Mouse (Mus musculus): ENCODE results near the gene Rrp1. TPM values are rescaled to one million over a fixed set of nuclear protein-coding genes. Genes with fewer than 3 reads are reported as not detected.
"Not testable (repeated sequence)": the region's sequence is repeated elsewhere in the genome, so short reads cannot be mapped to it uniquely, and the experiment has no call there.

Gene Rrp1
- polyA plus RNA-seq, 1 experiment from 2014 or later = 259 TPM

DNA sequence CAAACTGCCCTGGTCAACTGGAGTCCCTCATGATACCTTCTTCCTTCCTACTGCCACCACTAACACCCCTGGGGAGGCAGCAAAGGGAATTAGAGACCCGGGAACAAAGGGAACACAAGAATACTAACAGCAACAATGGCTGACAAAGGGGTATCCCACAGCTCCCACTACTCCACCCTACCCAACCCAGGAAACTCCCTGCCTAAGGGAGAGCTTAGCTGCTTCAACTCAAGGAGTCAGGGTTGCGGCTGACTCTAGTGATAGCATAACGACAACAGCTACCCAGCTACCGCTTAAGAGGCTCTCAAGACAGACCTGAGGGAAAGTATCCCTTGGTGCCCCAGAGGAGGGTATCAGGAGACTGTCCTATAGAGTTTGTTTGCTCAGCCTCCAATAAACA lies 45.3 kb downstream of the Rrp1 start:
- Histone ChIP-seq H3K36me3 (no peaks in the 10 kb centered on the region), H3K4me3 (no peak overlapping the region), H3K4me2 (no peak overlapping the region), H3K4me1 (0 out of 2 replicates have a peak, but pooled peaks cover 5% of the 10 kb centered on the region), H3K9me3 (no peaks in the 10 kb centered on the region), H3K27me3 (no peaks in the 10 kb centered on the region), H3K9ac (no peak overlapping the region), H3K27ac (no peak overlapping the region)
- 74% methylated on average over 4 of the region's 4 CpGs for WGBS
- ATAC-seq (ENCODE audit: insufficient number of reproducible peaks, low FRiP score, low TSS enrichment, low read depth) = no peak

DNA sequence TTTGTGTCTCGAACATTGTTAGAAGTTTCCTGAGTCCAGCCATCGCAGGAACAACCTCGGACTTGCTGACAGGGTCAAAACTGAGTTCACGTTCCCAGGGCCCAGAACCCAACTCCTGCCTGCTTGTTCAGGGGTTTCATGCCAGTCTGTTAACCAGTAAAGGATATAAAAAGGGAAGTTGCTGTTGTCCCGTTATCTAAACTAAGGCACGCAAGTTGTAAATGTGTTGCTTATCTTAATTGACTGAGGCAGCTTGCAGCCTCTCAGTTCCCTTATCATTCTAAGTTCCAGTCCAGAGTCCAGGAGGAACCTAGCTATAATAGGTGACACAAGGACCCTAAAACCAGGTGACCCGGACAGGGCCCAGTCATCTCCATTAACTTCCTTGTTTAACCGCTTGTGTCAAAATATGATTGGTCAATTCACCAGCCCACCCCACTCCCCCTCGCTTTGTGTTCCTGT lies 46.0 kb downstream of the Rrp1 start:
- Histone ChIP-seq H3K27ac (no peak overlapping the region), H3K36me3 (no peaks in the 10 kb centered on the region), H3K9me3 (no peaks in the 10 kb centered on the region), H3K4me3 (no peak overlapping the region), H3K27me3 (no peaks in the 10 kb centered on the region), H3K9ac (no peak overlapping the region), H3K4me1 (0 out of 2 replicates have a peak, but pooled peaks cover 5% of the 10 kb centered on the region), H3K4me2 (no peak overlapping the region)
- no peak for ATAC-seq (ENCODE audit: insufficient number of reproducible peaks, low FRiP score, low TSS enrichment, low read depth)
- 50% methylated on average over 9 of the region's 9 CpGs for WGBS

DNA sequence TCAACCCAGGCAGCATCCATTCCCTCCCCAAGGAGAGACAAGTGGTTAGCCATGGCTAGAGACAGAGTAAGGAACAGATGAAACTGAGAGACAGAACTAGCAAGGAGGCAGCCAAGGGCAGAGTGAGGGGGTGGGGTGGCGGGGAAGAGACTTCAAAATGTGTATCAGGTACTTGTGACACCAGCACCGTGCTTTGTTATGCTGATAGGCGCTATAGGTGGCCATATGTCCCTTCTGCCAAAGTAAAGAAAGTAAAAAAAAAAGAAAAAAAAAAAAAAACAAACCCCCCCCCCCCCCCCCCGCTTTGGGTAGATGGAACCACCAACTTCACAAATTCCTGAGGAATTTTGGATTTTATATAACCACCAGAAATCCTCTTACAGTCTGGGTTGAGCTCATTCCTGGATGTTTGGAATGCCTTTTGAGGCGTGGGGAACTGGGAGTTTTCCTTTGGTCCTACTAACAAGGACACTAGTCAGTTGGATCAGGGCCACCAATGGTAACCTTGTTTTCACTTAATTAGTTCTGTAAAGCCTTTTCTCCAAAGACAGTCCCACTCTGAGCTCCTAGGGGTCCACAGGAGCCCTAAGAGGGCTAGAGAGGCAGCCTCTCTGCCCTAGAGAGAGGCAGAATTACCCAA lies 46.5 kb downstream of the Rrp1 start:
- Histone ChIP-seq H3K36me3 (no peaks in the 10 kb centered on the region), H3K27ac (no peak overlapping the region), H3K4me3 (no peak overlapping the region), H3K4me2 (no peak overlapping the region), H3K4me1 (0 out of 2 replicates have a peak, but pooled peaks cover 5% of the 10 kb centered on the region), H3K27me3 (no peaks in the 10 kb centered on the region), H3K9me3 (no peaks in the 10 kb centered on the region), H3K9ac (no peak overlapping the region)
- 38% methylated on average over 5 of the region's 5 CpGs for WGBS
- no peak for ATAC-seq (ENCODE audit: insufficient number of reproducible peaks, low FRiP score, low TSS enrichment, low read depth)

DNA sequence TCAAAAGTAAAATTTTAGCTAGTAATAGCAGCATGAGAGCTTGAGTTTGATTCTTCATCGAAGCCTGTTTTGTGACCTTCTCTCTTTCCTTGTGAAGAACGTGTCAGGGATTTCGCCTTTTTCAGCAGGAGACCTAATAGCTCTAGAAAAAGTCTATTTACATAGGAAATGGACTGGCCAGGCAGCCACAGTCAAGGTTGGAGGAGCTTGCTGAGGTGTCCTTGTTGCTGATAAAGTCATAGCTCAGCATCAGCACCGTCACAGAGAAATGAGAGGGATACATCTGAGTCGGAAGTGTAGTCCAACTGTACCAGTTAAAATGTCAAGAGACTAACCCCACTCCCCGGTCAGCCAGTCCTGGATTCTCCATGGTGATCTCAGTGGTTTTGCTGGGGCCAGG lies 47.3 kb downstream of the Rrp1 start:
- no peak for ATAC-seq (ENCODE audit: insufficient number of reproducible peaks, low FRiP score, low TSS enrichment, low read depth)
- Histone ChIP-seq H3K9ac (no peak overlapping the region), H3K4me1 (peaks cover 5% of the 10 kb centered on the region; the same call in 1 of the 2 replicates), H3K27me3 (no peaks in the 10 kb centered on the region), H3K36me3 (no peaks in the 10 kb centered on the region), H3K4me3 (no peak overlapping the region), H3K27ac (no peak overlapping the region), H3K4me2 (no peak overlapping the region), H3K9me3 (no peaks in the 10 kb centered on the region)
- WGBS = 81% methylated on average over 6 of the region's 6 CpGs

DNA sequence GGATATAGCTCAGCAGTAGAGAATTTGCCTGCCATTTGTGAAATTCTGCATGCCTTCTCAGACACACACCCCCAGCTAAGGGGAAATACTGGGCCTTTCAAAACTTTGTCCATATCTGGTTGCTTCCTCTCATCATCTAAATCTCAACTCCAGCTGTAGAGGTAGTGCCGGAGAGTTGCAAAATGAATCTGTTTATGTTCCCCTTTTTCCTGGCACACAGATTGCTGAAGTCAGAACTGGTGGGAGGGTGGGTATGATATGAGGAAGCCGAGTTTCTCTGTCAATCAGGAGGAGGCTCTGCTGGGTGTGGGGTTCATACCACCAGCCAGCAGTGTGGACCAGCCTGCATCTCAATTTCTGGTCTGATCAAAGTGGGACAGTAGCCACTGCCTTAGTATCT lies 48.7 kb downstream of the Rrp1 start:
- Histone ChIP-seq H3K36me3 (no peaks in the 10 kb centered on the region), H3K4me3 (no peak overlapping the region), H3K9me3 (no peaks in the 10 kb centered on the region), H3K4me2 (no peak overlapping the region), H3K4me1 (peaks cover 13% of the 10 kb centered on the region; the same call in 1 of the 2 replicates), H3K27me3 (no peaks in the 10 kb centered on the region), H3K27ac (no peak overlapping the region), H3K9ac (no peak overlapping the region)
- 75% methylated on average over 2 of the region's 2 CpGs for WGBS
- no peak for ATAC-seq (ENCODE audit: insufficient number of reproducible peaks, low FRiP score, low TSS enrichment, low read depth)

DNA sequence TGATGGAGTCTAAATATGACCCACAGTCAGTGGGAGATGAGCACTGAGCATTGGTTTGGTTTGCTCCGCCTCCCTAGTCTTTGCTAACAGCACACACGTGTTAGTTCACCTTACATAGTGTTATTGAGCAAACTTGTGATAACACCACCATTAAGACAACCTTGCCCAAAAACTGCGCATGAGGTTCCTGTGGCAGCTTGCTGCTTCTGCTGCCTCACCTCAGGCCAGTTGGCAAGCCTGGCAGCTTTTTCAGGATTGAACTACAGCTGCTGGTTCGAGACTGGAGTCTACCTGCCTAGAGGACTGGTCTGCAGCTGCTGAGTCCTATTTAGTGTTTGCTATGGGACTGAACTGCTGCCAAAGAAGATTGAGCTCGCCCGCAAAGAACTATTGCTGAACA lies 49.5 kb downstream of the Rrp1 start:
- H3K4me1 ChIP-seq = peaks cover 15% of the 10 kb centered on the region; the same call in 1 of the 2 replicates
- no peak overlapping the region for H3K27ac ChIP-seq
- H3K9me3 ChIP-seq = no peaks in the 10 kb centered on the region
- no peak overlapping the region for H3K9ac ChIP-seq
- H3K27me3 ChIP-seq = no peaks in the 10 kb centered on the region
- no peak for ATAC-seq (ENCODE audit: insufficient number of reproducible peaks, low FRiP score, low TSS enrichment, low read depth)
- H3K36me3 ChIP-seq = no peaks in the 10 kb centered on the region
- H3K4me3 ChIP-seq = no peak overlapping the region
- WGBS = 84% methylated on average over 6 of the region's 6 CpGs
- H3K4me2 ChIP-seq = no peak overlapping the region

DNA sequence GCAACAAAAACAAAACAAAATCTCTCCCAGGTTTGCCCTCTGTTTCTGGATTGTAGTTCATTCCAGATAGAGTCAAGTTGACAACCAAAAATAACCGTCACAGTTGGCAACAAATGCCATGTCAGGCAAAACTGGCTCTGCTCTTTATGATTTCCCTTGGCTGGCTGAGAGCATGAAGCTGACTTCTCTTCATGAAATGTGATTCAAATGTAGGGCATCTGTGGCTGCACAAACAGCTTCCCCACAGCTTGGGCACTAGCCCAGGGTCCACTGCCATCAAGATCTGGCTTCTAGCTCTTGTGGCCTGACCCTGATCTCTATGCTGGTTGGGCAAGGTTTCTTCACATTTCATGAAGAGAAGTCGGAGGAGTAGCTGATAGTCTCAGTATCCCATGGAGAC lies 50.9 kb downstream of the Rrp1 start:
- ATAC-seq (ENCODE audit: insufficient number of reproducible peaks, low FRiP score, low TSS enrichment, low read depth) = no peak
- Histone ChIP-seq H3K36me3 (no peaks in the 10 kb centered on the region), H3K27me3 (no peaks in the 10 kb centered on the region), H3K4me3 (no peak overlapping the region), H3K9ac (no peak overlapping the region), H3K4me2 (no peak overlapping the region), H3K4me1 (peaks cover 15% of the 10 kb centered on the region; the same call in 1 of the 2 replicates), H3K27ac (no peak overlapping the region), H3K9me3 (no peaks in the 10 kb centered on the region)
- 71% methylated on average over 2 of the region's 2 CpGs for WGBS

DNA sequence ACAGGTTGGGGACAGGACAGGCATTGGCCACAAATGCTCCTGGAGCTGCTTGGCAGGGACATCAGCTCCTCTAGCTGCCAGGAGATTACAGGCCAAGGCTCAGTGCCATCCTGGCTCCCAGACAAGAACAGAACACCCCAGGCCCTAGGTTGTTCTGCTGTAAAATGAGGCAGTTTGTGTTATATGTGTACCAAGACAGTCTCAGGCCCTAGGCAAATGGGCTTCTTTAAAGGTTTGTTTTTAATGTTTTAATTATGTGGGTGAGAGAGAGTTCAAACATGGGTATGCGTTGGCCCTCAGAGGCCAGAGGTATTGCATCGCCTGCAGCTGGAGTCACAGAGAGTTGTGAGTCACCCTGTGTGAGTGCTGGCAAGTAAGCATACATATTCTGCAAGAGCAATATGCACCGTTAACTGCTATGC lies 52.5 kb downstream of the Rrp1 start:
- no peak for ATAC-seq (ENCODE audit: insufficient number of reproducible peaks, low FRiP score, low TSS enrichment, low read depth)
- no peaks in the 10 kb centered on the region for H3K9me3 ChIP-seq

DNA sequence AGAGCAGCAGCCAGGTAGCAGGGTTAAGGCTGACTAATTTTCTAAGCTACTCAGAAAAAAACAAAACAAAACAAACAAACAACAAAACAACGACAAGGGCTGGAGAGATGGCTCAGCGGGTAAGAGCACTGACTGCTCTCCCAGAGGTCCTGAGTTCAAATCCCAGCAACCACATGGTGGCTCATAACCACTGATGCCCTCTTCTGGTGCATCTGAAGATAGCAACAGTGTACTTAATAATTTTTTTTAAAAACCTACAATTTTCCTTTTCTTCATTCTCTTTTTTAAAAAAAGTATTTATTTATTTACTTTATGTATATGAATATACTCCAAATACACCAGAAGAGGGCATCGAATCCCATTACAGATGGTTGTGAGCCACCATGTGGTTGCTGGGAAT lies 53.8 kb downstream of the Rrp1 start:
- not testable (repeated sequence) for H3K4me3 ChIP-seq; H3K4me2 ChIP-seq; H3K9me3 ChIP-seq; ATAC-seq (ENCODE audit: insufficient number of reproducible peaks, low FRiP score, low TSS enrichment, low read depth); H3K27me3 ChIP-seq; H3K27ac ChIP-seq; H3K36me3 ChIP-seq; H3K9ac ChIP-seq
- H3K4me1 ChIP-seq = peaks cover 17% of the 10 kb centered on the region; the same call in 1 of the 2 replicates
- 87% methylated on average over 3 of the region's 3 CpGs for WGBS

More for the DNA sequence above, 52.5 kb downstream of the Rrp1 start:
- H3K36me3 ChIP-seq = no peaks in the 10 kb centered on the region
- no peak overlapping the region for H3K9ac ChIP-seq
- H3K4me1 ChIP-seq = peaks cover 17% of the 10 kb centered on the region; the same call in 1 of the 2 replicates
- H3K4me3 ChIP-seq = no peak overlapping the region
- H3K27me3 ChIP-seq = no peaks in the 10 kb centered on the region
- no peak overlapping the region for H3K4me2 ChIP-seq
- no peak overlapping the region for H3K27ac ChIP-seq
- WGBS = 14% methylated on average over 3 of the region's 3 CpGs

DNA sequence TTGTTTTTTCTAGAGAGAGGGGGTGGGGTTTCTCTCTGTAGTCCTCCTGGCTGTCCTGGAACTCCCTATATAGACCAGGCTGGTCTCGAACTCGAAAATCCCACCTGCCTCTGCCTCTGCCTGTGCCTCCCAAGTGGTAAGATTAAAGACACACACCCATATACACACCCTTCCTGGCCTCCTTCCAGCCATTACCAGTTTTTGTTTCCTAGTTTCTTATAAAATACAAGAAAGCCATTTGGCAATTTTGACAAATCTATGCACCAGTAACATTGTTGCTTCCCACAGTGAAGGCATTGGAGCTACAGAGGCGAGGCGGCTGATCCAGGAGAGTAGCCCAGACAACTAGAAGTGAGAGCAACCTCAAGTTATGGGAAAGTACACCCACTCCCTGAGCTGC lies 54.6 kb downstream of the Rrp1 start:
- WGBS = 73% methylated on average over 4 of the region's 4 CpGs
- H3K36me3 ChIP-seq = no peaks in the 10 kb centered on the region
- H3K4me3 ChIP-seq = no peak overlapping the region
- H3K4me2 ChIP-seq = no peak overlapping the region
- ATAC-seq (ENCODE audit: insufficient number of reproducible peaks, low FRiP score, low TSS enrichment, low read depth) = no peak
- no peak overlapping the region for H3K9ac ChIP-seq
- H3K27me3 ChIP-seq = no peaks in the 10 kb centered on the region
- no peak overlapping the region for H3K27ac ChIP-seq
- H3K9me3 ChIP-seq = no peaks in the 10 kb centered on the region
- peaks cover 17% of the 10 kb centered on the region; the same call in 1 of the 2 replicates for H3K4me1 ChIP-seq

DNA sequence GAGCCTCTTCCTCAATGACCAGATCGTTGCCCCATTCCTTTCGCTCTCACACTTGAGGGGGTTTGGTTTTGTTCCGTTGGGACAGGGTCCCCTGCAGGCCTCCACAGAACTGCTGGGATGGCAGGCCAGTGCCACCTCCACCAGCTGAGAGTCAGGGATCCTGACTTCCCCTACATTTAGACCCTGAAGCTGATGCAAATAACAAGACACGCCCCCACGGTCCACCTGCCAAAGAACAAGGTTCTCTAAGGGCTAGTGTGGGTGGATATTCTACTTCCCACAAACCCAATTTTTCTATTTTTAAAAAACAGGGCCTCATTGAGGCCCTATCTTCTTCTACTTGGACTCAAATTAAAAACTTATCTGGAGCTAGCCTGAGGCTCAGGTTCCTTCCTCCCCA lies 55.1 kb downstream of the Rrp1 start:
- H3K9me3 ChIP-seq = no peaks in the 10 kb centered on the region
- no peak overlapping the region for H3K4me2 ChIP-seq
- no peaks in the 10 kb centered on the region for H3K36me3 ChIP-seq
- peaks cover 20% of the 10 kb centered on the region for H3K4me1 ChIP-seq
- no peaks in the 10 kb centered on the region for H3K27me3 ChIP-seq
- H3K27ac ChIP-seq = no peak overlapping the region
- H3K9ac ChIP-seq = no peak overlapping the region
- WGBS = 80% methylated on average over 5 of the region's 5 CpGs
- H3K4me3 ChIP-seq = no peak overlapping the region
- ATAC-seq (ENCODE audit: insufficient number of reproducible peaks, low FRiP score, low TSS enrichment, low read depth) = no peak

DNA sequence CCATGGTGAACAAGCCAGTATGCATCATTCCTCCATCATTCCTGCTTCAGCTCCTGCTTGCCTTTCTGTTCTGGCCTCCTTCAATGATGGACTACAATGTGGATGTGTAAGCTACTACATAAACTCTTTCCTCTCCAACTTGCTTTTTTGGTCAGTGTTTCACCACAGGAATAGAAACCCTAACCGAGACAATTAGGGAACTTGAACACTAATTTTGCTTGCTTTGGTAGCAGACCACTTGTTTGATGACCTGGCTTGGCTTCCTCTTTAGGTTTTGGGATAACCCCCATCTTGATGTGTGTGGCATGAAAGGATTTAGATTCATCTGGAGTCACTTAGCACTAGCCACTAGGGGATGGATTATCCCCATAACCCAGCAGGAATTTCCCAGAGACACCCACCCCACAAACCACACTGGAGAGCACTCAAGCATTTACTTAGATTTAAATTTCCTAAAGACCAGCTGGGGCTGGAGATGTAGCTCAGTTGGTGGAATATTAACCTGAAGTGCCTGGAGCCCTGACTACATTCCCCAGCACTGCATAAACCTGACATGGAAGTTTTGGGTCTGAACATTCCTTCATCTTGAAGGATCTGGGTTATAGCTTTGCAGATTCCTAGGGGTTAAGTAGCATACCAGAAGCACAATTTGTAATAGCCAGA lies 56.8 kb downstream of the Rrp1 start:
- Histone ChIP-seq H3K4me1 (peaks cover 26% of the 10 kb centered on the region), H3K27ac (no peak overlapping the region), H3K27me3 (no peaks in the 10 kb centered on the region), H3K9ac (no peak overlapping the region), H3K4me2 (no peak overlapping the region), H3K9me3 (no peaks in the 10 kb centered on the region), H3K4me3 (no peak overlapping the region), H3K36me3 (no peaks in the 10 kb centered on the region)
- ATAC-seq (ENCODE audit: insufficient number of reproducible peaks, low FRiP score, low TSS enrichment, low read depth) = no peak
- WGBS = 20% methylated on average over 1 of the region's 1 CpGs

Data from limb, embryonic 15.5 days (tissue).